Mouse (Mus musculus) embryonic fibroblast, embryonic 13.5 days (primary cell): ENCODE results near the gene Ptx3. TPM values are rescaled to one million over a fixed set of nuclear protein-coding genes. Genes with fewer than 3 reads are reported as not detected.

Source experiments
- H3K27ac ChIP-seq: 2 replicates; pipeline ENCODE4 v1.5.1; 2012; ENCODE audit warnings: low read length, control low read depth, inconsistent platforms; ENCODE audit not compliant: insufficient read depth
- H3K4me1 ChIP-seq: 2 replicates; pipeline ENCODE4 v1.6.1; 2011; ENCODE audit warnings: low read length; ENCODE audit not compliant: control insufficient read depth, insufficient read depth
- H3K4me3 ChIP-seq: 2 replicates; pipeline ENCODE4 v1.5.1; 2011; ENCODE audit warnings: mild to moderate bottlenecking, control low read depth, low read length; ENCODE audit not compliant: insufficient read depth
- CTCF ChIP-seq: IDR thresholded peaks from 2 replicates; pipeline ENCODE4 v1.5.1; 2011; ENCODE audit warnings: mild to moderate bottlenecking, control low read depth, low read length, moderate library complexity, borderline replicate concordance; ENCODE audit not compliant: insufficient read depth
- POLR2A ChIP-seq: IDR thresholded peaks from 2 replicates; pipeline ENCODE4 v1.6.1; 2011; ENCODE audit warnings: low read depth, mild to moderate bottlenecking, control low read depth, low read length, moderate library complexity
- polyA plus RNA-seq: library from polyadenylated mRNA; stranded (reverse); fragments of >200 nt; gene quantifications from 2 replicates; pipeline ENCODE4 v1.2.4, GENCODE M21; 2011; ENCODE audit warnings: low read depth; ENCODE audit not compliant: missing spikeins, insufficient read length

Gene Ptx3
- 78.9 and 165 TPM in 2 replicates for polyA plus RNA-seq

- TF ChIP-seq POLR2A (peak; percentile 89), CTCF (no peak)
- Histone ChIP-seq H3K27ac (peak within 1 kb of the TSS; percentile 70), H3K4me3 (peak within 1 kb of the TSS; percentile 43), H3K4me1 (peaks cover 12% of the 10 kb centered on the region)
These were observed at the start of gene Ptx3 for GRCm38 (mm10) chr3:66219655-66220191. Gene Ptx3, plus strand, starts transcription at chr3:66219910.

DNA sequence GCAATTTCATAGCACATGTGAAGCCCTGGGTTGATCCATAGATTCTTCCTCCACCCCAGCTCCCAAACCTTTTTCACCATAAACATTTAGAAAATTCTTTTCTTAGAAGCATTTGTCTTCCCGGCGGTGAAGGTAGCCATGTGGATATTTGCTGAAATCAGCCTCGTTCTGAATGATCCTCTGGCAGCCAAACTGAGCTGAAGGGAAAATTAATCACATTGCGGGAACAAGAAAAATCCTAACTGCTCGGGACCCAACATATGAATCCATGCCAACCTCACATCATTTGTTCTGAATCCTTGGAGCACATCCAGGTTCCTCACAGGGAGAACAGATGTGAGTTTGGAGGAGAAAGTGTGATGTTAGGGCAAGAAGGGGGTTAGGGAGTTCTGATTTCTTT lies 46.8 kb upstream of the Ptx3 start:
- Histone ChIP-seq H3K27ac (peak overlapping the region; percentile 73; the same call in 1 of the 2 replicates), H3K4me3 (no peak overlapping the region), H3K4me1 (no peaks in the 10 kb centered on the region)
- TF ChIP-seq CTCF (no peak), POLR2A (no peak)

- no peaks in the 10 kb centered on the region for H3K4me1 ChIP-seq
- no peak for TF ChIP-seq POLR2A
- no peak for TF ChIP-seq CTCF
- no peak overlapping the region for H3K27ac ChIP-seq
- no peak overlapping the region for H3K4me3 ChIP-seq
These were observed 40.1 kb upstream of the Ptx3 start for GRCm38 (mm10) chr3:66179647-66180046.

DNA sequence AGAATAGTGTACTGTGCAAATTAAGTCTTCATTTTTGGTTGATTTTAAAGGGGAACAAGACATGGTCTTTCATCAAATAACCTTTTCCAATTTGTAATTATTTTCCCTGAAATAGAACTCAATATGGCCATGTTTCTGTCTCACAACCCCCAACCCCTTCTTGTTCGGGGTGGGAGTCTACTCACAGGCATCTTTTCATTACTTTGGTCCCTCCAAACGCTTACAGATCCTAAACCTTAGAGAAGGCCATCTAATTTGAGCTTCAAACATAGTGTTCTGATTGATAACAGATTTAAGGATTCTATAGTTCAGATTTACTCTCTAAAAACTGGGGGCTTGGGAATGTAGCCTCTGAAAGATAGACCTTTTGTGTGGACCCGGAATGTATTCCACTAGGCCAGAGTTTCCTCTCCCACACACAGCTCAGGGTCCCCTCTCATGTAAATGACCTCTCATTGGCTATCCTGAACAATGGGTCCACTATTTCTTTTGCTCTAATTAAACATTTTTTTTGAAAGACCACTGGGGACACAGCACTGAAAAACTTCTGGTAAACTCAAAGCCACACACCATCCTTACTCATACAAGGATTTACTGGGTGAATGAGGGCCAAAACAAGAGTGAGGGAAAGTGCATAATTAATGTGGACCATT lies 25.7 kb upstream of the Ptx3 start:
- Histone ChIP-seq H3K4me1 (no peaks in the 10 kb centered on the region), H3K27ac (no peak overlapping the region), H3K4me3 (no peak overlapping the region)
- TF ChIP-seq POLR2A, result no peak
- no peak for TF ChIP-seq CTCF

- no peak for TF ChIP-seq POLR2A
- TF ChIP-seq CTCF, result no peak
- Histone ChIP-seq H3K4me1 (peaks cover 7% of the 10 kb centered on the region), H3K4me3 (no peak overlapping the region), H3K27ac (peak overlapping the region; percentile 17; the same call in 1 of the 2 replicates)
These were observed 10.7 kb upstream of the Ptx3 start for GRCm38 (mm10) chr3:66208836-66209573.

GRCm38 (mm10) chr3:66213524-66213923 lies 6.2 kb upstream of the Ptx3 start:
- Histone ChIP-seq H3K4me3 (no peak overlapping the region), H3K4me1 (peaks cover 15% of the 10 kb centered on the region), H3K27ac (no peak overlapping the region)
- TF ChIP-seq POLR2A (no peak), CTCF (no peak)

DNA sequence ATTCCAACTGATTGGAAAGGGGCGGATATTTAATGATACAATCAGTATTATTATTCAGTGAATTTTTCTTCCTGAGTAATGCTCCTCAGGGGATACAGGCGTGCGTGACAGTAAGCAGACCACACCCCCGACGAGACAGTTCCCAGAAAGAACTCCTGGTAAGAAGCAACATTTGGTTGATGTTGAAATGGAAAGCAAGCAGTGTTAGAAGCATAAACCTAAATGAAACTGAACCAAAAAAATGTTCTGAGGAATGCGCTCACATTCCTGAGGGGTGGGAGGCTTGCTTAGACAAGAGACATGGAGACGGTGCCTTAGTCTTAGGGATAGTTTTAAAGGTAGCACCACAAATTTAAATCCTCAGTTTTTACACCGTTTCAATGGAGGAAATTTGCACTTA lies 4.0 kb upstream of the Ptx3 start:
- H3K27ac ChIP-seq, result peak overlapping the region; percentile 99
- H3K4me1 ChIP-seq, result peaks cover 11% of the 10 kb centered on the region
- no peak overlapping the region for H3K4me3 ChIP-seq
- TF ChIP-seq CTCF, result no peak
- no peak for TF ChIP-seq POLR2A

GRCm38 (mm10) chr3:66220554-66221242 lies 988 bp downstream of the Ptx3 start:
- peak; percentile 31; the same call in 1 of the 2 replicates for TF ChIP-seq POLR2A
- TF ChIP-seq CTCF, result no peak
- H3K4me3 ChIP-seq, result peak overlapping the region; percentile 43
- peak overlapping the region; percentile 27; the same call in 1 of the 2 replicates for H3K27ac ChIP-seq
- peaks cover 10% of the 10 kb centered on the region for H3K4me1 ChIP-seq

DNA sequence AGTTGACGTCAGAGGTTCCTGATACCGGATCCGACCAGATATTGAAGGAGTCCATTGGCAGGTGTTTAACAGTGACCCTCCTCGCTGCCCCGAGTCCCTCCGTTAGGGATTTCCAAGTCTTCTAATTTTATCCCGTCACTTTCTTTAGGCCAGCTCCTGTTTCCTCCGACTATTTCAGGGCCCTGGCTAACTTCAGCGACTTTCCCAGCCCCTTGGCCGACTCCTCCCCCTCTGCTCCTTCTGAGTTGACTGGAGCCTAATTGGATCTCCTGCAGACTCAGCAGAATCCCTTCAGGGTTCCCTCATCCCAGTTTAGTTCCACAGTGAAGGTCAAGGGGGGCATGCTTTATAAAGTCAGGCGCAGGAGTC lies 1.5 kb downstream of the Ptx3 start:
- H3K27ac ChIP-seq, result peak overlapping the region; percentile 27; the same call in 1 of the 2 replicates
- TF ChIP-seq CTCF (no peak), POLR2A (no peak)
- H3K4me3 ChIP-seq, result peak overlapping the region; percentile 43
- peaks cover 7% of the 10 kb centered on the region for H3K4me1 ChIP-seq
